Mouse (Mus musculus): ENCODE data around the gene Gm48552. TPM values are rescaled to one million over a fixed set of nuclear protein-coding genes. Genes with fewer than 3 reads are reported as not detected.
A peak's percentile ranks its signal among the peaks of the same experiment; 100 is the strongest.

Gene Gm48552
- total RNA-seq, 2 experiments from 2014 or later: 0.45 to 1.9 TPM

- no peak for DNase-seq
Observed at GRCm38 (mm10) chr10:81406504-81407440, 18.0 kb downstream of the Gm48552 start.

GRCm38 (mm10) chr10:81407539-81408423, 19.0 kb downstream of the Gm48552 start:
- peak; percentile 88 for DNase-seq

GRCm38 (mm10) chr10:81408424-81408729, 19.6 kb downstream of the Gm48552 start:
- DNase-seq: no peak

- DNase-seq: peak; percentile 92
Observed at GRCm38 (mm10) chr10:81408871-81409291, 20.1 kb downstream of the Gm48552 start.

GRCm38 (mm10) chr10:81409330-81409729, 20.5 kb downstream of the Gm48552 start:
- DNase-seq: no peak

GRCm38 (mm10) chr10:81410350-81410749, 21.5 kb downstream of the Gm48552 start:
- DNase-seq: no peak

GRCm38 (mm10) chr10:81410981-81411380, 22.2 kb downstream of the Gm48552 start:
- peak; percentile 54 for DNase-seq

- peak; percentile 93 for DNase-seq
Observed at GRCm38 (mm10) chr10:81411471-81412400, 22.9 kb downstream of the Gm48552 start.

GRCm38 (mm10) chr10:81412586-81413309, 23.9 kb downstream of the Gm48552 start:
- DNase-seq: no peak

GRCm38 (mm10) chr10:81413310-81414261, 24.8 kb downstream of the Gm48552 start:
- peak; percentile 93 for DNase-seq

GRCm38 (mm10) chr10:81414682-81415081, 25.9 kb downstream of the Gm48552 start:
- peak; percentile 64 for DNase-seq

GRCm38 (mm10) chr10:81415146-81415545, 26.3 kb downstream of the Gm48552 start:
- no peak for DNase-seq

- DNase-seq: no peak
Observed at GRCm38 (mm10) chr10:81415549-81416310, 26.9 kb downstream of the Gm48552 start.

- DNase-seq: peak; percentile 92
Observed at GRCm38 (mm10) chr10:81416581-81417226, 27.9 kb downstream of the Gm48552 start.

- DNase-seq: no peak
Observed at GRCm38 (mm10) chr10:81417227-81418215, 28.7 kb downstream of the Gm48552 start.

GRCm38 (mm10) chr10:81418216-81419070, 29.6 kb downstream of the Gm48552 start:
- DNase-seq: no peak
